Mouse (Mus musculus) heart, adult 8-10 months (tissue): ENCODE data around the gene Eng. TPM values are rescaled to one million over a fixed set of nuclear protein-coding genes. Genes with fewer than 3 reads are reported as not detected.

ENCODE experiments used
- DNase-seq: peaks from one replicate; pipeline ENCODE4 v3.0.0; 2022; ENCODE audit warnings: low spot score
- total RNA-seq, 4 experiments: library from RNA; stranded (reverse); gene quantifications; 2 replicates each; pipeline ENCODE4 v1.2.4; 2022

Gene Eng
- total RNA-seq, 4 experiments from 2014 or later, result 111 to 143 (median 126) TPM

- DNase-seq, result no peak
Observed at GRCm38 (mm10) chr2:32680961-32681650, 34.7 kb downstream of the Eng start.

DNA sequence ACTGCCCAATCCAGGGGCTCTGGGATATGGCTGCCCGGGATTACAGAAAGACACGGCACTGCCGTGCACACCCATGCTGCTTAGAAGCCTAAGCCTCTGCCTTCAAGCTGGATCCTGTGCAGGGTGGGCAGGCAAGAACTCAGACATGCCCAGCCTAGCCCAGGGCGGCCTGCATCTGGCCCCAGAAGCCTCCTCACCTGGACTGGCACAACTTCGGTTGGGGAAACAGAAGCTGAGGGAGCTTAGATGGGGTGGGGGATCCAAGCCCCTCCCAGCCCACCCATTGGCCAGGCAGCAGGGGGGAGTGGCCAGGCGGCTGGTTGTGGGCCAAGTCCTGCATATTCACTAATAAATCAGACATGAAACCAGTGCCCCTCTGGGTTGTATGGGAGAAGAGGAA is 35.4 kb downstream of the Eng start:
- DNase-seq, result no peak

GRCm38 (mm10) chr2:32682721-32683417 is 36.5 kb downstream of the Eng start:
- no peak for DNase-seq

DNA sequence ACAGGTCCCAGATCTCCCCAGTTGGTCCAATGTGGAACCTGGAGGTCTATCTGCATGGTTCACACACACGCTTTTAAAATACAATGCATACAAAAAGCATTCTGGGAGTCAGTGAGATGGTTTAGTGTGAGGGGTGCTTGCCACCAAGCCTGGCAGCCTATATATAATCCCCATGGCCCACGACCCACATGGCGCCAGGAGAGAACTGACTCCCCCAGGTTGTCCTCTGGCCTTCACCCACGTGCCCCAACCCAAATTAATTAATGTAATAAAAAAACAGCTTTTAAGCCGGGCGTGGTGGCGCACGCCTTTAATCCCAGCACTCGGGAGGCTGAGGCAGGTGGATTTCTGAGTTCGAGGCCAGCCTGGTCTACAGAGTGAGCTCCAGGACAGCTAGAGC is 37.3 kb downstream of the Eng start:
- DNase-seq, result no peak

DNA sequence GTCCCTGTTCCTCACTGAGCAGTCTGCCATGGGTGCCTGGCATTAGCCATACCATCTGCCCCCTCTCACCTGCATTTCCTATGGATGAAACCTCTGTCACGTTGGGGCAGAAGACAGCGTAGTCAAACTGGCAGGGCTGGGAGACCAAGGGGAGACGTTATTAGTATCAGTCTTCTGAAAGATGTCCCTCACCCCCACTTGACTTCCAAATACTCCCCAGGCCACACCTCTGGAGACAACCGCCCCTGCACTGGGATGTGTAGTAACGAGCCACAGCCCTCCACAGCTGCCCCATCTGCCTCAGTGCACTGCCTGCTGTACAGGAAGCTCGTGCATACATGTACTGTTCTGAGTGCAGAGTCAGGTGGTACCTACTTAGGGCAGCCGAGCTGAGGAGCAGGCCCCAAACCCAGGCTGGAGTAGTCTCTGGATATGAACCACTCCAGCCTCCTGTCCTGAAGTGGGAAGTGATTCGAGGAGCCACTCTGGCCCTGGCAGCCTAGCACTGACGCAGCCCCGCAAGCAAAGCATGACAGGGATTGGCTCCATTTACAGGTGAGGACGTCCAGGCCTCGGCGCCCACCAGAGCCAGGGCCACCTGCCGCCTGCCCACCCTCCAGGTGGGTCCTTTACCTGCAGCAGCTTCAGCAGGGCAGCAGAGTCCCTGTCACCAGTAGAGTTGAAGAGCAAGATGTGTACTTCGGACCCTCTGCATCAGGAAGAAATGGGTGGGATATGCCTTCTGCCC is 38.5 kb downstream of the Eng start:
- DNase-seq, result no peak

DNA sequence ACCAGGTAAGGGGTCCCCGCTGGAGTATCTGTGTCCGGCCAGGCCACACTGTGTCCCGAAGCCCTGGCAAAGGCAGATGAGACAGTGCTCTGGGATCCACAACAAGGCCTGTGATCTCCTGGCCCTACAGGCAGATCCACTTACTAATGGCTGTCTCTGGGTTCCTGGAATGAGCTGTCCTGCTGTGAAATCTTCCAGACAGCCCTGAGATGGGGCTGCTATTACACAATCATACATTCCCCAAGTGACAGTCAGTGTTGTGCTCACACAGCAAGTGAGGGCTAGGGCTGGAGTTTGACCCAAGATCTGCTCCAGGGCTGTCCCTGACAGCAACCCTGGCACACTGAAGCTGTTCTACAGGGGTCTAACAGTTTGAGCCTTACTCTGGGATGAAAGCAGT is 39.4 kb downstream of the Eng start:
- no peak for DNase-seq

DNA sequence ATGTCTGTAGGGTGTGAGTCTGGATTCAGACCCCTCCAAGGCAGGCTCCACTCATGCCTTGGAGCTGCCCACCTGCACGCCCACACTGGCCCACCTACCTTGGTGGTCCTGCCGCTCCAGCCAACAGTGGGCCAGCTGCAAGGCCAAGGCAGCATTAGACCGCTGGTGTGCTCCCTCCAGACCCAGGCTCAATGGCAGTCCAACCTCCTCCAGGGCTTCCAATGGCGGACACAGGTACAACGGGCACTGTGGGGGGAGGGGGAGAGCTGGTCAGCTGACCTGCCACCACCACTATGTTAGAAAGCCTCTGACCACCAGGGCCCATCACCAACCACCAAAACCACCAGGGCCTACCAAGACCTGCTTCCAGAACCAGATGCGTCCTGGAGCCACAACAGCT is 40.2 kb downstream of the Eng start:
- DNase-seq, result no peak

- DNase-seq, result no peak
Observed at GRCm38 (mm10) chr2:32687562-32687961, 41.2 kb downstream of the Eng start.

DNA sequence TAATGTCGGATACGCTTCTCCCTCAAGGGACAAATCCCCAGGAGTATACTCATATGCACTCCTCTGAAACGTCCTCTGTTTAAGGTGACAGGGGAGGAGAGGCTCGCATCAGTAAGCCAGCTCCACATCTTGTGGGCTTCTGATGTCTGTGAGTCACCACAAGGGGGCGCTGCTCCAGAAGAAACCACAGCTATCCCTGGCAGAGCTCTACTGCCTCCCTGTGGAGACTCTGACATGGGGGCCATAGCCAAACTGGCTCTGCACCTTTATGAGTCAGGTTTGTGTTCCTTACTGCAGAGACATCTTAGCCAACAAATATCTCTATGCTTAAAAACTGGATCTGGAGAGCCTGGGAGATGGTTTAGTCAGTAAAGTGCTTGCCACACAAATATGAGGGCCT is 43.0 kb downstream of the Eng start:
- DNase-seq, result peak; percentile 87

- DNase-seq, result no peak
Observed at GRCm38 (mm10) chr2:32691041-32691440, 44.6 kb downstream of the Eng start.

DNA sequence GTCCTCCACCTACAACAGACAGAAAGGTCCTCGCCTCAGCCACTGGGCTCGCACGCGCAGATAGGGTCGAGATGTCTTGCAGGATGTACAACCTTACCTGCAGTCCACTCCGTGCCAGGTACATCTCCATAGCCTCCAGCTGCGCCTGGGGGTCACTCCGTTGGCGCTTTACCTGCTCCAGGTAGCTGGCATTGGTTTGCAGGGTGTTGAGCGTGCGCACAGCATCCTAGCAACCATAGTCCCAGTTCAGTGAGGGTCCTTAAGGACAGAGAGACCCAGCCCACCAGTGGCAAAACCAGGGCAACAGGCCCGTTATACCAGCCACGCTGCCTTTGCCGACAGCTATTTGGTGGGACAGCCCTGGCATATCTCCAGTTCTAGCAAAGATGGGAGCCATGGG is 46.1 kb downstream of the Eng start:
- DNase-seq, result no peak

- no peak for DNase-seq
Observed at GRCm38 (mm10) chr2:32693282-32693681, 46.9 kb downstream of the Eng start.

GRCm38 (mm10) chr2:32693823-32694411 is 47.5 kb downstream of the Eng start:
- peak; percentile 94 for DNase-seq

DNA sequence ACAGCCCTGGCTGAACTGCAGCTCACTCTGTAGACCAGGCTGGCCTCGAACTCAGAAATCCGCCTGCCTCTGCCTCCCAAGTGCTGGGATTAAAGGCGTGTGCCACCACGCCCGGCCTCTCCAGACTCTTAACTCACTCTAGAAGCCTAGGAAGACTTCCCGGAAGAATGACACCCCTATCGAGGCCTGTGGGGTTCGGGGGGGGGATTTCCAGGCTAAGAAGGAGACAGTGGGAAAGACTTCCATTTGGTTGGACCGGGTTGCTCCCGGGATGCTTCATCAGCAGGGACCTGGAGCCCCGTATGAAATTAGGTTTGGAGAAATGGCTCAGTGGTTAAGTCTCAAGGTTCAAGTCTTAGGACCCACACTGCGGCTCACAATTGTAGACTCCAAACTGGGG is 48.3 kb downstream of the Eng start:
- no peak for DNase-seq

DNA sequence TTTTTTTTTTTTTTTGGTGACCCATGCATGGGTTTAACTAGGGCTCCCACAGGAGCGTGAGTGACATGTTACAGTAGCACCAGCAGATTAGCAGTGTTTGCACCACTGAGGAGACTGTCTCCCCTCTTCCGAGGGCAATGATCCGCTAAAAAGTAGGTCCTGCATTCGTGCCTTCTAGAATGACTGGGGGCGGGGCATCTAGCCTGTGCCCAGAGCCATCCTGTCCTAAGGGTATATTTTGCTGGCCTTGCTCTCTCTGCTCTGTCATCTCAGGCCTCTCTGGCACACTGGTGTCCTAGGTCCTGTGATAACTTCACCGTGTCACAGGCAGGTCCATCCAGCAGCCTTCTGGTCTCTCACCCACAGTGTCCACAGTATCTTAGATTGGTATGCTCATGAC is 53.3 kb downstream of the Eng start:
- DNase-seq, result no peak

DNA sequence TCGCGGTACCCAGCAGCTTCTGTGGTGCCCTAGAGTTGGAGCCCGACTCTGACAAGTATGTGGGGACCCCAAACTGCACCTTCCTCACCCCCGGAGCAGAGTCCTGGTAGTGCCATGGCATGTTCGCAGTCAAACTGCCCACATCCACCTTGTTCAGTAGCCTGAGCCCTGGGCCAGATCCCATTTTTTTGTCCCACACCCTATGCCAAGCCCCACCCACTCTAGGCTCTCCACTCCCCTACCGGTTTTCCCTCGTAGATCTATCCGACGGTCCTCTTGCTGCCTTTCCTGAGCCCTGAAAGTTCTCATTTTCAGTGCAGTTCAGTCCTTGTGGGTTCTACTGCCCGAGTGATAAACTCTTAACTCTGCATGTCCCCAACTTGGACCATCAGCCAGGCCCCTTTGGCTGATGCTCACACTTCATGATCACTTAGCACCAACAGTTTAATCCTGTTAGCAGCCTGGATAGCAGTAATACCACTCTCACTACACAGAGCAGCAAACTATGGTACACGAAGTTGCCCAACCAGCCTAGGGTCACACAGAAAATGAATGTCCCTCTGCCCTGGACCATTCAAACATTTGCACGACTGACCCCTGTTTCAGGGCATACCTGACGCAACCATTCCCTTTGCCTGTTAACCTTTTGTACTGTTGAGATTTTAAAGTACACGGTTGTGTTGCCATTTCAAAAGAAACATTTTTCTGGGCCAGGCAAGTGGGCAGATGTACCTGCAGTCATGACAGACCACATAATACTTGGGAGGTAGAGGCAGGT is 54.8 kb downstream of the Eng start:
- DNase-seq, result no peak

DNA sequence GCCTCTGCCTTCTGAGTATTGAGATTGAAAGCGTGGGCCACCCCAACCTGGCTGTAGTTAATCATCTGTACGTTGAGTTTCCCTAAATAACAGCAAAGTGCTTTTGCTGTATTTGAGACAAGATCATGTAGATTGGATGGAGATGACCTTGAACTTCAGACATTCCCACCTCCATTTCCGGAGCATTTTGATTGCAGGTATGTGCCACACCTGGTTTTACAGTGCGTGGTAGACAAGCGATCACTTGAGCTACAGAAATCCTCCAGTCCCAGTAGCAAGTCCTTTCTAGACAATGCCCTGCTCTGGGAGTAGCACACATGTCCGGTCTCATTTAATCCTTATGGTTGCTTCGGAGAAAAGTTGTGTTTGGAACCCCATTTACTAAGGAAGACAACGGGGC is 56.7 kb downstream of the Eng start:
- no peak for DNase-seq

DNA sequence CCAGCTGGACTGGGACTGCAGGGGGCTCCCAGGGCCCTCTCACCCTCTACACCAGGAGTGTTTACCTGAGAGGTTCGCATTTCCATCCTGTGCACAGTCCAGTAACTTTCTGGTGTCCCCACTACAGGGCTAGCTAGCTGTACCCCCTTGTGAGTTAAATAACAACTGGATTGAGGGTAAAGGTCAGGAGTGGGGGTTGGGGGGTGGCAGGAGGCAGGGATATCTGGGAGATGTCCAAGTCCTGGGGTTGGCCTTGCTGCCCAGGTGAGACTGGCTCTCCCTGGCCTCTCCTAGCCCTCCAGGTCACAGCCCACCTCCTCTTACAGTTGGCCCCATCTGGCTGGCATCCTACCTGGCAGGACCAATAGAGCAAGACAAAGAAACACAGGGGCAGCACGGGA is 57.6 kb downstream of the Eng start, which contains the start of gene Fpgs:
Fpgs (minus strand) TSS at position 125 of the 401 bp plus-strand sequence.
- DNase-seq, result no peak

GRCm38 (mm10) chr2:32705018-32705417 is 58.6 kb downstream of the Eng start:
- DNase-seq, result no peak

DNA sequence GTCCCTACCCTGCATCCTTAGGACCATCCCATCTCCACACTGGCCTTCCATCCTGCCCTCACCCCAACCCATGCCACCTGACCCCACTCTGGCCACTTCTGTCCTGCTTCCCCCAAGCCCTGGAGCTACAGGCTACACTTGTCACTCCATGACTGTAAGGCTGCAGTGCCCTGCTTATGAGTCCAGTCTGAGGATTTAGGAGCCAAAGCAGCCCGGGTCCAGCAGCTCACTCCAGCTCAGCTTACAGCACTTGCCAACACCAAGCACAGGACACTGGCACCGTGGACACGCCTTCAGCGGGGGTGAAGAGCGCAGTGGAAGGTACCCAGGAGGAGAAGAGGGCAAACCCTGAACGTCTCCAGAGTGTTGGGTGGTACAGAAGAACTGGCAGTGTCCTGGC is 60.6 kb downstream of the Eng start:
- DNase-seq, result no peak

GRCm38 (mm10) chr2:32708643-32709042 is 62.2 kb downstream of the Eng start:
- no peak for DNase-seq
